Mouse (Mus musculus) cerebellum, adult 2 months (tissue): Measurements from ENCODE around the gene Nebl.

ENCODE experiments used
- CTCF ChIP-seq: fragments of 200-500 bp; IDR thresholded peaks from 2 replicates; pipeline ENCODE4 v1.5.1; 2011; ENCODE audit warnings: low read depth, mild to moderate bottlenecking, control low read depth, low read length, moderate library complexity, borderline replicate concordance; ENCODE audit not compliant: insufficient read depth
- POLR2A ChIP-seq: fragments of 200-500 bp; IDR thresholded peaks from 2 replicates; pipeline ENCODE4 v1.6.1; 2011; ENCODE audit warnings: low read length, control low read depth, borderline replicate concordance; ENCODE audit not compliant: insufficient read depth

- TF ChIP-seq POLR2A (no peak), CTCF (no peak)
Observed at GRCm38 (mm10) chr2:17504115-17504774, 227.0 kb downstream of the Nebl start.
